Mouse (Mus musculus): Measurements from ENCODE around the gene Btg2. TPM values are rescaled to one million over a fixed set of nuclear protein-coding genes. Genes with fewer than 3 reads are reported as not detected.

The Btg2 gene
- polyA plus RNA-seq, 1 experiment, result 13.8 TPM

GRCm38 (mm10) chr1:134080406-134080805 is 1.5 kb upstream of the Btg2 start:
- Histone ChIP-seq H3K79me2 (ENCODE audit: control insufficient read depth, insufficient read depth) (peaks cover 28% of the 10 kb centered on the region), H3ac (ENCODE audit: control insufficient read depth, insufficient read length) (no peak overlapping the region), H3K27me3 (ENCODE audit: control insufficient read depth, insufficient read depth, insufficient read length) (no peaks in the 10 kb centered on the region), H3K4me3 (no peak overlapping the region), H3K4me2 (ENCODE audit: low read depth) (no peak overlapping the region), H3K36me3 (ENCODE audit: control insufficient read depth, insufficient read depth) (peaks cover 2% of the 10 kb centered on the region)
- TF ChIP-seq TCF3 (IDR thresholded peaks at IDR 0.05; ENCODE audit: insufficient read length, low read depth), result no peak
- TF ChIP-seq USF1 (IDR thresholded peaks at IDR 0.05; ENCODE audit: low read depth), result no peak
- TF ChIP-seq MAX (IDR thresholded peaks at IDR 0.05; ENCODE audit: low read depth), result no peak

- H3K4me3 ChIP-seq, result peak overlapping the region; percentile 96
- H3K4me2 ChIP-seq (ENCODE audit: low read depth), result peak overlapping the region; percentile 76
- H3K79me2 ChIP-seq (ENCODE audit: control insufficient read depth, insufficient read depth), result peaks cover 28% of the 10 kb centered on the region
- TF ChIP-seq REST (IDR thresholded peaks at IDR 0.05; ENCODE audit: insufficient read depth, insufficient read length) (no peak), TCF12 (IDR thresholded peaks at IDR 0.05; ENCODE audit: insufficient read depth, poor library complexity, severe bottlenecking) (no peak), SRF (IDR thresholded peaks at IDR 0.05; ENCODE audit: control insufficient read depth, insufficient read length, low read depth) (no peak), USF1 (IDR thresholded peaks at IDR 0.05; ENCODE audit: low read depth) (no peak), POLR2AphosphoS2 (IDR thresholded peaks at IDR 0.05; ENCODE audit: insufficient read length, low read depth) (no peak), E2F4 (IDR thresholded peaks at IDR 0.05; ENCODE audit: insufficient read depth) (no peak), CEBPB (IDR thresholded peaks at IDR 0.05; ENCODE audit: insufficient read depth, poor library complexity, severe bottlenecking) (no peak), MAX (IDR thresholded peaks at IDR 0.05; ENCODE audit: low read depth) (no peak), MYOD1 (IDR thresholded peaks at IDR 0.05; ENCODE audit: control insufficient read depth in 1 of 3, insufficient read length in 2 of 3, low read depth in 2 of 3) (no peak), POLR2A (IDR thresholded peaks at IDR 0.05; ENCODE audit: insufficient read length, low read depth) (no peak), TCF3 (IDR thresholded peaks at IDR 0.05; ENCODE audit: insufficient read length, low read depth) (no peak), MYOG (IDR thresholded peaks at IDR 0.05; ENCODE audit: control insufficient read depth in 1 of 3, insufficient read depth in 1 of 3, insufficient read length in 2 of 3, low read depth in 2 of 3) (no peak)
- peak overlapping the region; percentile 17 for H3ac ChIP-seq (ENCODE audit: control insufficient read depth, insufficient read length)
- peaks cover 10% of the 10 kb centered on the region for H3K36me3 ChIP-seq (ENCODE audit: control insufficient read depth, insufficient read depth)
- H3K27me3 ChIP-seq (ENCODE audit: control insufficient read depth, insufficient read depth, insufficient read length), result no peaks in the 10 kb centered on the region
These were observed 700 bp upstream of the Btg2 start for GRCm38 (mm10) chr1:134079477-134080163.

GRCm38 (mm10) chr1:134078061-134078795 is 692 bp downstream of the Btg2 start:
- H3ac ChIP-seq (ENCODE audit: control insufficient read depth, insufficient read length), result peak overlapping the region; percentile 17
- no peaks in the 10 kb centered on the region for H3K27me3 ChIP-seq (ENCODE audit: control insufficient read depth, insufficient read depth, insufficient read length)
- H3K4me3 ChIP-seq, result peak overlapping the region; percentile 96
- peak overlapping the region; percentile 96 for H3K4me2 ChIP-seq (ENCODE audit: low read depth)
- peaks cover 13% of the 10 kb centered on the region for H3K36me3 ChIP-seq (ENCODE audit: control insufficient read depth, insufficient read depth)
- TF ChIP-seq MAX (IDR thresholded peaks at IDR 0.05; ENCODE audit: low read depth), result no peak
- TF ChIP-seq MYOD1 (IDR thresholded peaks at IDR 0.05; ENCODE audit: control insufficient read depth in 1 of 3, insufficient read length in 2 of 3, low read depth in 2 of 3), result peak in 2 of 3 experiments; percentile 53 to 90
- peak; percentile 43 for TF ChIP-seq POLR2A (IDR thresholded peaks at IDR 0.05; ENCODE audit: insufficient read length, low read depth)
- peak in 2 of 3 experiments; percentile 77 to 85 for TF ChIP-seq MYOG (IDR thresholded peaks at IDR 0.05; ENCODE audit: control insufficient read depth in 1 of 3, insufficient read depth in 1 of 3, insufficient read length in 2 of 3, low read depth in 2 of 3)
- peak; percentile 31 for TF ChIP-seq POLR2AphosphoS2 (IDR thresholded peaks at IDR 0.05; ENCODE audit: insufficient read length, low read depth)
- H3K79me2 ChIP-seq (ENCODE audit: control insufficient read depth, insufficient read depth), result peaks cover 28% of the 10 kb centered on the region

- peaks cover 13% of the 10 kb centered on the region for H3K36me3 ChIP-seq (ENCODE audit: control insufficient read depth, insufficient read depth)
- peak overlapping the region; percentile 96 for H3K4me2 ChIP-seq (ENCODE audit: low read depth)
- H3K27me3 ChIP-seq (ENCODE audit: control insufficient read depth, insufficient read depth, insufficient read length), result no peaks in the 10 kb centered on the region
- peaks cover 28% of the 10 kb centered on the region for H3K79me2 ChIP-seq (ENCODE audit: control insufficient read depth, insufficient read depth)
- TF ChIP-seq CEBPB (IDR thresholded peaks at IDR 0.05; ENCODE audit: insufficient read depth, poor library complexity, severe bottlenecking) (no peak), MAX (IDR thresholded peaks at IDR 0.05; ENCODE audit: low read depth) (no peak), REST (IDR thresholded peaks at IDR 0.05; ENCODE audit: insufficient read depth, insufficient read length) (no peak), POLR2A (IDR thresholded peaks at IDR 0.05; ENCODE audit: insufficient read length, low read depth) (peak; percentile 34), MYOG (IDR thresholded peaks at IDR 0.05; ENCODE audit: control insufficient read depth in 1 of 3, insufficient read depth in 1 of 3, insufficient read length in 2 of 3, low read depth in 2 of 3) (peak in 1 of 3 experiments; percentile 67), TCF3 (IDR thresholded peaks at IDR 0.05; ENCODE audit: insufficient read length, low read depth) (peak; percentile 7), TCF12 (IDR thresholded peaks at IDR 0.05; ENCODE audit: insufficient read depth, poor library complexity, severe bottlenecking) (no peak), POLR2AphosphoS2 (IDR thresholded peaks at IDR 0.05; ENCODE audit: insufficient read length, low read depth) (no peak), SRF (IDR thresholded peaks at IDR 0.05; ENCODE audit: control insufficient read depth, insufficient read length, low read depth) (no peak), E2F4 (IDR thresholded peaks at IDR 0.05; ENCODE audit: insufficient read depth) (no peak), USF1 (IDR thresholded peaks at IDR 0.05; ENCODE audit: low read depth) (no peak), MYOD1 (IDR thresholded peaks at IDR 0.05; ENCODE audit: control insufficient read depth in 1 of 3, insufficient read length in 2 of 3, low read depth in 2 of 3) (peak in 2 of 3 experiments; percentile 29 to 62)
- peak overlapping the region; percentile 96 for H3K4me3 ChIP-seq
- peak overlapping the region; percentile 17 for H3ac ChIP-seq (ENCODE audit: control insufficient read depth, insufficient read length)
These were observed 1.4 kb downstream of the Btg2 start for GRCm38 (mm10) chr1:134077389-134078060.

Measured in myocyte (in vitro differentiated cells).